Mouse (Mus musculus) brain, embryonic 14.5 days (tissue): ENCODE data around the gene Mmrn2. TPM values are rescaled to one million over a fixed set of nuclear protein-coding genes. Genes with fewer than 3 reads are reported as not detected.

Source experiments
- DNase-seq: peaks from one replicate; pipeline ENCODE4 v3.0.0-alpha.2; 2011; ENCODE audit warnings: low read depth
- CTCF ChIP-seq: fragments of 200-500 bp; IDR thresholded peaks from 2 replicates; pipeline ENCODE4 v1.5.1; 2012; ENCODE audit warnings: inconsistent platforms, mild to moderate bottlenecking, moderate library complexity, borderline replicate concordance; ENCODE audit not compliant: insufficient read depth, insufficient read length; ENCODE audit errors: extremely low read depth
- POLR2A ChIP-seq: fragments of 200-500 bp; IDR thresholded peaks from 2 replicates; pipeline ENCODE4 v1.6.1; 2012; ENCODE audit warnings: mild to moderate bottlenecking, inconsistent platforms, borderline replicate concordance; ENCODE audit not compliant: poor library complexity, insufficient read depth, insufficient read length, severe bottlenecking; ENCODE audit errors: extremely low read depth
- polyA plus RNA-seq: library from polyadenylated mRNA; depleted of rRNA; stranded (reverse); fragments of >200 nt; gene quantifications from 2 replicates; pipeline ENCODE4 v1.2.3, GENCODE M21; 2012

Mmrn2 gene
- polyA plus RNA-seq, 1 experiment = 4.5 TPM

DNA sequence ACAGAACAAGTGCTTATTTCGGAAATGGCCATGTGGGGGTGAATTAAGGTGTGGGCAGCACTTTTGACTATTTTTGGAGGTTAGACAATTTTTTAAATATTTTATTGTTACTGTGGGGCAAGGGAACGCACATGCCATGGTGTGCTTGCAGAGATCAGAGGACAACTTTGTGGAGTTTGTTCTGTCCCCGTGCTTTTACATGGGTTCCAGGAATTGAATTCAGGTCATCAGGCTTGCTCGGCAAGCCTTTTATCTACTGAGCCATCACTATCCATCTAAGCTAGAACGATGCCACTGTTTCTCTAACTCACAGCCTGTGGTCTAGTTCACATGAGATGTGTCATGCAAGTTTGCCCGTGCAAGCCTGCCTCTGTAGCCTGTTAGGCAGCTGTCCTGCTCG is 27.0 kb upstream of the Mmrn2 start:
- TF ChIP-seq POLR2A (no peak), CTCF (no peak)
- DNase-seq = no peak

GRCm38 (mm10) chr14:34349007-34349406 is 26.3 kb upstream of the Mmrn2 start:
- no peak for DNase-seq
- no peak for TF ChIP-seq POLR2A
- no peak for TF ChIP-seq CTCF

- TF ChIP-seq CTCF = no peak
- TF ChIP-seq POLR2A = no peak
- no peak for DNase-seq
Observed at GRCm38 (mm10) chr14:34351660-34352059, 23.6 kb upstream of the Mmrn2 start.

DNA sequence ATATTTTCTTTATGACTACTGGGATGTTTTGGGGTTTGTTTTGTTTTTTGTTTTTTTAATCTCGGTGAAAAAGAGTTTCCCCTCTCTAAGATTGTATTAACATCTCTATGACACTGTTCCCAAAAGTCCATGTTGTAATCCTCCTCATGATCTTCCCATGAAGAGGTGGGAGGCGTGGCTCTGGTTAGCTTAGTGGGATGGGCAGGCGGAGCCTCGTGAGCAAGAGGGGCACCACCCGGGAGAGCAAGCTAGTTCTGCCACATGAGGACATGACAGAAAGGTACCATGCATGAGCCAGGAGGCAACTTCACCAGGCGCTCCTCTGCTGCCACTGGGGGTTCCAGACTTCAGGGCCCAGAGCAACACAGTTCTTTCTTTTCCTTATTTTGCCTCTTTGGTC is 22.7 kb upstream of the Mmrn2 start:
- no peak for DNase-seq
- TF ChIP-seq CTCF = no peak

GRCm38 (mm10) chr14:34353326-34353725 is 21.9 kb upstream of the Mmrn2 start:
- no peak for TF ChIP-seq CTCF

DNA sequence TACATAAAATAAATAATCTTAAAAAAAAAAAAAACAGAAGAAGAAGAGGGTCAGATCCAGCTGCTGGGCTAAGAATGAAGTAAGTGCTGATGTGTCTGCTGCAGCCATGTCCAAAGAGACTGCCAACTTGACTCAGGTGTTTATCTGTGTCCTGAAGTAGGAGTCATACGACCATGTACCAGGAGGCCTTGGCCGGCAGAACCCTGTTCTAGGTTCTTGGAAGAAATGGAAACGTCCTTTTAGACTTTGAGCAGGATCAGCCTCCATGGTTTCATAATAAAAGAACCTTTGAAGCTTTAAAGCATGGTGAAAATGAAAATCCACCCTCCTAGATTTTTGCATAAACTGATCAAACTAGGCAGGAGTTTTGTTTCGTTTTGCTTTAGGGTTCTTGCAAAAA is 20.8 kb upstream of the Mmrn2 start:
- no peak for TF ChIP-seq CTCF
- no peak for TF ChIP-seq POLR2A
- DNase-seq = no peak

More at GRCm38 (mm10) chr14:34353326-34353725, 21.9 kb upstream of the Mmrn2 start:
- DNase-seq = no peak

DNA sequence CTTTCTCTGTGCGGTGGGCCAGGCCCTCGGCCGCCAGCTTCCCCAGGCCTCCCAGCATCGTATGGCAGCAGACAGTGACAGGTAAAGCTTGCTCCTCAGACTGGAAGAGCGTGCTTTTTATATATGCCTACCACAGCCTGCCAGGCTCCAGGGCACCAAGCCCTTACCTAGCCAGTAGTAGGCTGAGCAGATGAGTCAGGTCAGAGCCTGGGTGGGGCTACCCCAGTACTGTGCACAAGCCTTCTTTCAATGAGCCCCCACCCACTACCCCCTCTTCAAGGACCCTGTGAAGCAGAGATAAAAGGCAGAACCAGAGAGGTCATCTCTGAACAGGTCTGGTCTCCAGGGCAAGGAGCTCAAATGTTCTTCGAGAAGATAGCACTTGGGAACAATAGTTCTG is 20.0 kb upstream of the Mmrn2 start, which contains the start of gene Fam25c:
Gene Fam25c, minus strand, starts transcription at position 133 of the 400 bp plus-strand sequence.
- DNase-seq = no peak
- TF ChIP-seq CTCF (no peak), POLR2A (no peak)

- no peak for TF ChIP-seq POLR2A
- TF ChIP-seq CTCF = no peak
Observed at GRCm38 (mm10) chr14:34357671-34358455, 17.4 kb upstream of the Mmrn2 start.

GRCm38 (mm10) chr14:34359676-34360244 is 15.5 kb upstream of the Mmrn2 start:
- DNase-seq = no peak
- TF ChIP-seq POLR2A (no peak), CTCF (no peak)

More at GRCm38 (mm10) chr14:34357671-34358455, 17.4 kb upstream of the Mmrn2 start:
- no peak for DNase-seq

GRCm38 (mm10) chr14:34360251-34360650 is 15.0 kb upstream of the Mmrn2 start:
- TF ChIP-seq POLR2A (no peak), CTCF (no peak)
- DNase-seq = no peak

GRCm38 (mm10) chr14:34362135-34362534 is 13.1 kb upstream of the Mmrn2 start:
- DNase-seq = no peak
- TF ChIP-seq CTCF (no peak), POLR2A (no peak)
